Mouse (Mus musculus): ENCODE measurements around the gene Afdn.
"Not testable (repeated sequence)": the region's sequence is repeated elsewhere in the genome, so short reads cannot be mapped to it uniquely, and the experiment has no call there.

Gene Afdn

GRCm38 (mm10) chr17:13874245-13874644 lies 113.9 kb downstream of the Afdn start:
- no peak for DNase-seq (ENCODE audit: low spot score in 2 of 2)

- no peak for DNase-seq (ENCODE audit: low spot score in 2 of 2)
Observed at GRCm38 (mm10) chr17:13877460-13877859, 117.1 kb downstream of the Afdn start.

GRCm38 (mm10) chr17:13879731-13880130 lies 119.4 kb downstream of the Afdn start:
- DNase-seq (ENCODE audit: low spot score in 2 of 2), result no peak

GRCm38 (mm10) chr17:13883540-13883939 lies 123.2 kb downstream of the Afdn start:
- no peak for DNase-seq (ENCODE audit: low spot score in 2 of 2)

- no peak for DNase-seq (ENCODE audit: low spot score in 2 of 2)
Observed at GRCm38 (mm10) chr17:13889818-13890434, 129.6 kb downstream of the Afdn start.

GRCm38 (mm10) chr17:13890932-13891331 lies 130.6 kb downstream of the Afdn start:
- no peak for DNase-seq (ENCODE audit: low spot score in 2 of 2)

GRCm38 (mm10) chr17:13898838-13899237 lies 138.5 kb downstream of the Afdn start:
- DNase-seq (ENCODE audit: low spot score in 2 of 2), result no peak

- DNase-seq (ENCODE audit: low spot score in 2 of 2), result no peak
Observed at GRCm38 (mm10) chr17:13899241-13899640, 138.9 kb downstream of the Afdn start.

- DNase-seq (ENCODE audit: low spot score in 2 of 2), result no peak
Observed at GRCm38 (mm10) chr17:13903793-13904192, 143.5 kb downstream of the Afdn start.

GRCm38 (mm10) chr17:13907082-13907481 lies 146.7 kb downstream of the Afdn start:
- no peak for DNase-seq (ENCODE audit: low spot score in 2 of 2)

- DNase-seq (ENCODE audit: low spot score in 2 of 2), result no peak
Observed at GRCm38 (mm10) chr17:13907681-13908080, 147.3 kb downstream of the Afdn start.

- DNase-seq (ENCODE audit: low spot score in 2 of 2), result no peak
Observed at GRCm38 (mm10) chr17:13913951-13914350, 153.6 kb downstream of the Afdn start.

- no peak for DNase-seq (ENCODE audit: low spot score in 2 of 2)
Observed at GRCm38 (mm10) chr17:13914531-13914930, 154.2 kb downstream of the Afdn start.

GRCm38 (mm10) chr17:13920771-13921170 lies 160.4 kb downstream of the Afdn start:
- DNase-seq (ENCODE audit: low spot score in 2 of 2), result no peak

- no peak for DNase-seq (ENCODE audit: low spot score in 2 of 2)
Observed at GRCm38 (mm10) chr17:13923418-13923817, 163.1 kb downstream of the Afdn start.

GRCm38 (mm10) chr17:13924588-13924987 lies 164.2 kb downstream of the Afdn start:
- no peak for DNase-seq (ENCODE audit: low spot score in 2 of 2)

GRCm38 (mm10) chr17:13925931-13926330 lies 165.6 kb downstream of the Afdn start:
- DNase-seq (ENCODE audit: low spot score in 2 of 2), result no peak

- DNase-seq (ENCODE audit: low spot score in 2 of 2), result no peak
Observed at GRCm38 (mm10) chr17:13930421-13930820, 170.1 kb downstream of the Afdn start.

- DNase-seq (ENCODE audit: low spot score in 2 of 2), result not testable (repeated sequence)
Observed at GRCm38 (mm10) chr17:13935364-13935763, 175.0 kb downstream of the Afdn start.

- no peak for DNase-seq (ENCODE audit: low spot score in 2 of 2)
Observed at GRCm38 (mm10) chr17:13937787-13938186, 177.4 kb downstream of the Afdn start.

- no peak for DNase-seq (ENCODE audit: low spot score in 2 of 2)
Observed at GRCm38 (mm10) chr17:13938652-13939051, 178.3 kb downstream of the Afdn start.

GRCm38 (mm10) chr17:13939231-13939630 lies 178.9 kb downstream of the Afdn start:
- DNase-seq (ENCODE audit: low spot score in 2 of 2), result not testable (repeated sequence)

- no peak for DNase-seq (ENCODE audit: low spot score in 2 of 2)
Observed at GRCm38 (mm10) chr17:13940487-13940886, 180.1 kb downstream of the Afdn start.

GRCm38 (mm10) chr17:13948073-13948472 lies 187.7 kb downstream of the Afdn start, which contains the start of gene Gm7168:
Gene Gm7168, plus strand, starts transcription at chr17:13948373.
- DNase-seq (ENCODE audit: low spot score in 2 of 2), result not testable (repeated sequence)

Measured in spleen, postnatal 4 days (tissue).